Mouse (Mus musculus): Measurements from ENCODE around the gene AC129217.1.

GRCm38 (mm10) chr19:8821146-8821545 lies 8.4 kb upstream of the AC129217.1 start:
- TF ChIP-seq POLR2A (IDR thresholded peaks at IDR 0.05; ENCODE audit: borderline replicate concordance, extremely low read depth, low read depth, low read length) = no peak
- no peak for TF ChIP-seq CTCF (IDR thresholded peaks at IDR 0.05; ENCODE audit: insufficient read depth, low read length)
